Mouse (Mus musculus) heart, embryonic 11.5 days (tissue): ENCODE results near the gene Klhl2. TPM values are rescaled to one million over a fixed set of nuclear protein-coding genes. Genes with fewer than 3 reads are reported as not detected.
A peak's percentile ranks its signal among the peaks of the same experiment; 100 is the strongest.

Source experiments
- ATAC-seq: fragments of 200-750 bp; cut with Nextera tagmentation; replicated peaks from 2 replicates; pipeline ENCODE4 v1.8.0; 2017; ENCODE audit warnings: moderate library complexity; ENCODE audit not compliant: insufficient number of reproducible peaks, low FRiP score, low TSS enrichment
- H3K27ac ChIP-seq: fragments of 300-500 bp; sonication (generic); 2 replicates; pipeline ENCODE4 v1.5.1; 2014; ENCODE audit warnings: mild to moderate bottlenecking, low read depth, low read length
- H3K27me3 ChIP-seq: fragments of 300-500 bp; sonication (generic); 2 replicates; pipeline ENCODE4 v1.6.1; 2014; ENCODE audit warnings: mild to moderate bottlenecking, low read length, mixed read lengths; ENCODE audit not compliant: control insufficient read depth, insufficient read depth
- H3K36me3 ChIP-seq: fragments of 300-500 bp; sonication (generic); 2 replicates; pipeline ENCODE4 v1.6.1; 2014; ENCODE audit warnings: mild to moderate bottlenecking, low read length, moderate library complexity, mixed read lengths; ENCODE audit not compliant: control insufficient read depth, insufficient read depth
- H3K4me1 ChIP-seq: fragments of 300-500 bp; sonication (generic); 2 replicates; pipeline ENCODE4 v1.6.1; 2014; ENCODE audit warnings: low read length; ENCODE audit not compliant: control insufficient read depth, insufficient read depth
- H3K4me2 ChIP-seq: fragments of 300-500 bp; sonication (generic); 2 replicates; pipeline ENCODE4 v1.6.1; 2014; ENCODE audit warnings: mild to moderate bottlenecking, moderate library complexity
- H3K4me3 ChIP-seq: fragments of 300-500 bp; sonication (generic); 2 replicates; pipeline ENCODE4 v1.5.1; 2014; ENCODE audit warnings: low read depth, low read length
- H3K9ac ChIP-seq: fragments of 300-500 bp; sonication (generic); 2 replicates; pipeline ENCODE4 v1.6.1; 2014; ENCODE audit warnings: mild to moderate bottlenecking, low read depth, low read length, moderate library complexity
- H3K9me3 ChIP-seq: fragments of 300-500 bp; sonication (generic); replicated peaks from 2 replicates; pipeline ENCODE4 v1.6.1; 2016; ENCODE audit warnings: low read length; ENCODE audit not compliant: control insufficient read depth
- WGBS: fragments of 180-500 bp; shearing (Covaris S2); extraction: QIAGEN DNeasy Blood & Tissue Kit; methylation state at CpG from one replicate; pipeline ENCODE4 v1.1.7; 2014; ENCODE audit not compliant: insufficient replicate concordance; 5-methylcytosine and 5-hydroxymethylcytosine counted together
- polyA plus RNA-seq: library from polyadenylated mRNA; unstranded; fragments of >200 nt; fragmentation: Nextera tagmentation; extraction: Ambion mirVana; gene quantifications from 2 replicates; pipeline ENCODE4 v1.2.1, GENCODE M21; 2014

Klhl2 gene
- polyA plus RNA-seq, 1 experiment from 2014 or later, result 10.8 TPM

DNA sequence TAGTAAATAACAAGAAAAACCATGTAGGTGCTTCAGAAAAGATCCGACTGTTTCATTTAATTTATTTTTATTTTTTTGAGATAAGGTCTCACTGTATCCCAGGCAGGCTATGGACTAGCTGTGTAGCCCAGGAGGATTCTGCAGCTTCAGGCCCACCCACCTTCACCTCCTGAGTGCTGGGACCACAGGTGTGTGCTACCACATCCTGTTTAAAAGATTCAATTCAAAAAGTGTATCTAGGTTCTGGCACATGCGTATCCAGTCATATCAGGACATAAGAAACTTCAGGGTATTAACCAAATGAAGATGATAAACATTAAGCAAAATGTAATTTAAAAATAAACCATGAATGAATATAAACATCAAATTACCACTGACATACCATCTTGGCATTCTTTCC is 126.6 kb downstream of the Klhl2 start:
- no peak overlapping the region for H3K4me2 ChIP-seq
- H3K27me3 ChIP-seq, result no peaks in the 10 kb centered on the region
- 89% methylated on average over 2 of the region's 2 CpGs for WGBS
- H3K9me3 ChIP-seq, result no peaks in the 10 kb centered on the region
- H3K27ac ChIP-seq, result no peak overlapping the region
- H3K4me3 ChIP-seq, result no peak overlapping the region
- peaks cover 46% of the 10 kb centered on the region for H3K36me3 ChIP-seq
- no peak overlapping the region for H3K9ac ChIP-seq
- no peaks in the 10 kb centered on the region for H3K4me1 ChIP-seq
- no peak for ATAC-seq

DNA sequence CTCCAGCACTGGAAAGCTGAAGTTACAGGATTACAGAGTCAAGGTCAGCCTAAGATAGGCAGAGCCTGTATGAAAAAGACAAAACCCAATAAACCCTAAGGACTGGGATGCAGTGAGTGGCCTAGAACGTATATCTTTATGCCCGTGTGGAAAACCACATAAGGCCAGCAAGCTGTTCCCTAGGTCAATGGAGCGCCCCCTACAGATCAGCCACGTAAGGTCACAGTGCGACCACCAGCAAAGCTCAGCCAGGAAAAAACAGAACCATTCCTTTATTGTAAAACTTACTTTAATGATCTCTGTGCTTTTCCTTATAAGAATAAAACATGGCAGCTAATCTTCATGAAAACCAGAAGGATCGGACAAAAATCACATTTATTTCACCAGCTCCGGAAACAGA is 131.9 kb downstream of the Klhl2 start:
- peaks cover 29% of the 10 kb centered on the region for H3K36me3 ChIP-seq

DNA sequence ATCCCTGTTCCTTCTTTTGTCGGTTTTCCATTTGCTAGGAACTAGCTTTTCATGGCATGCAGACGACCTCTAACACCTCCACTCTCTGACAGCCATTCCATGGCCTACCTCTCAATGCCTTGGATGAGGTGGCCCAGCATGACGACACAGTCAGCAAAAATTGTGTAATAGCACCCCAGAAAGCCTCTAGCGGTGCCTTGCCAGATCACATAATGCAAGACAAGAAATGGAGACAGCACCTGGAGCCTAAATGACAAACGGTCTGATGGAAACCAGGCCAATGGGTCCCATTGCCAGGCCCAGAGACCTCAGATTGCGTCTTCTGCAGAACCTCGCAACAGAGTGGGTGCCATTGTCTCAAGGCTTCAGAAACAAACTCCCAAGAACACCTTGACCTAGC is 137.3 kb downstream of the Klhl2 start:
- no peaks in the 10 kb centered on the region for H3K4me1 ChIP-seq
- no peak overlapping the region for H3K9ac ChIP-seq
- WGBS, result 83% methylated on average over 7 of the region's 7 CpGs
- peaks cover 3% of the 10 kb centered on the region; the same call in 1 of the 2 replicates for H3K36me3 ChIP-seq
- H3K4me2 ChIP-seq, result no peak overlapping the region
- no peak overlapping the region for H3K4me3 ChIP-seq
- no peaks in the 10 kb centered on the region for H3K9me3 ChIP-seq
- no peak overlapping the region for H3K27ac ChIP-seq
- H3K27me3 ChIP-seq, result no peaks in the 10 kb centered on the region
- ATAC-seq, result no peak

More for the DNA sequence above, 131.9 kb downstream of the Klhl2 start:
- 82% methylated on average over 7 of the region's 7 CpGs for WGBS
- Histone ChIP-seq H3K27me3 (no peaks in the 10 kb centered on the region), H3K9ac (no peak overlapping the region), H3K4me3 (no peak overlapping the region), H3K4me1 (no peaks in the 10 kb centered on the region), H3K4me2 (no peak overlapping the region), H3K27ac (no peak overlapping the region), H3K9me3 (no peaks in the 10 kb centered on the region)
- no peak for ATAC-seq

DNA sequence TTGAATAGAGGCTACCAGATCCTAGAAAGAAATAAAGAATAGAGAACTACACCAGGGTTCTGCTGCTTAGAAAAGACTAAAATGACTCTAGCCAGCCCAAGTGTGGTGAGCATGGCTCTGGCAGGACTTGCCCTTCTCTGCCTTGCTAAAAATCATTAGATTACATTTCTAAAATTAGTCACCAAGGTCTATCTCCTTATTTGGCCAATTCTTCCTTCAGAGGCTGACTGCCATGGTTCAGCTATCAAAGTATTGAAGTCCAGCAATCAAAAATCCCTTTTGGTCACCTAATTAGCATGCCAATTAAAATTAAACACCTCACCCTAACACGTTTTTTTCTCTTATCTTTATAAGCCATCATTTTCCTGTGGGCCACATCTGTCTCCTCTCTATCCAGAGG is 138.3 kb downstream of the Klhl2 start:
- 42% methylated on average over 1 of the region's 1 CpGs for WGBS
- Histone ChIP-seq H3K27me3 (no peaks in the 10 kb centered on the region), H3K4me3 (no peak overlapping the region), H3K9me3 (no peaks in the 10 kb centered on the region), H3K4me2 (no peak overlapping the region), H3K4me1 (no peaks in the 10 kb centered on the region), H3K9ac (no peak overlapping the region), H3K27ac (no peak overlapping the region), H3K36me3 (peaks cover 3% of the 10 kb centered on the region; the same call in 1 of the 2 replicates)
- no peak for ATAC-seq

DNA sequence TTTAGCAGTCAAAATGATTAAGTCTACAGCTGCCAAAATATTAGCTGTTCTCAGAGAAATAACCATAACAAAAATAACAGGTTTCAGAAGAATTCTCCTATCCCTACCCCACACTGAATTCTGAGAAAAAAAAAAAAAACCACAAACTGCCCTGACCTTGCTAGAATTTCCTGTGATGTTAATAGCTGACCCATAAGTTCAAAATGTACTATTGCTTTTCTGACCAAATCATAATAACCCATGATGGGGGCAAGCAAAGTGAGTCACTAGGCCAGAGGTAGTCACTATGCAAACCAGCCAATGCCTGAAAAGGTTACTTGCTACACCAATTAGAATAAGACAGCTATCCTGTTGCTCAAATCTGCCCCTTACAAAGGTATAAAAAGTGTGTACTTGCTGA is 142.3 kb downstream of the Klhl2 start:
- H3K4me1 ChIP-seq, result no peaks in the 10 kb centered on the region
- no peak overlapping the region for H3K4me2 ChIP-seq
- H3K9ac ChIP-seq, result no peak overlapping the region
- H3K9me3 ChIP-seq, result no peaks in the 10 kb centered on the region
- H3K27ac ChIP-seq, result no peak overlapping the region
- H3K4me3 ChIP-seq, result no peak overlapping the region
- no peaks in the 10 kb centered on the region for H3K36me3 ChIP-seq
- no peak for ATAC-seq
- no peaks in the 10 kb centered on the region for H3K27me3 ChIP-seq

DNA sequence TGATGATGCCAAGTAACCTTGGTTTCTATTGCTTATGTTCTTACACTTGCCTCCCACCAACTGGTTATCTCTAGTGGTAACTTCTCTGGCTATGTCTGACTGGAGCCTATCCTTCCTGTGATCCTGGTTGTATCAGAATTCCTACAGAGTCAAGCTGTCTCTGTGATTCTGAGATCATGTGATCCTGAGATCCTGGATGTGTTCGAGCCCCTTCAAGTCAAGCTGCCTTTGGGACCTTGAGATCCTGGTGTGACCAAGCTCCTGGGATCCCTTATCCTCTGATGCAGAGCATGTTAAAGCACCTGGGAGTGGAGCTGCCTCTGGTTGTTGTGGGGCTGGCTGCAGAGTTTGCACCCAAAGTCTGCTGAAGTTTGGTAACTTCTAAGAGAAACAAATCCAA is 146.6 kb downstream of the Klhl2 start:
- Histone ChIP-seq H3K36me3 (no peaks in the 10 kb centered on the region), H3K27me3 (no peaks in the 10 kb centered on the region), H3K4me1 (no peaks in the 10 kb centered on the region), H3K27ac (no peak overlapping the region), H3K9ac (no peak overlapping the region), H3K4me2 (no peak overlapping the region), H3K9me3 (no peaks in the 10 kb centered on the region), H3K4me3 (no peak overlapping the region)
- ATAC-seq, result no peak
- WGBS, result 74% methylated on average over 1 of the region's 1 CpGs

DNA sequence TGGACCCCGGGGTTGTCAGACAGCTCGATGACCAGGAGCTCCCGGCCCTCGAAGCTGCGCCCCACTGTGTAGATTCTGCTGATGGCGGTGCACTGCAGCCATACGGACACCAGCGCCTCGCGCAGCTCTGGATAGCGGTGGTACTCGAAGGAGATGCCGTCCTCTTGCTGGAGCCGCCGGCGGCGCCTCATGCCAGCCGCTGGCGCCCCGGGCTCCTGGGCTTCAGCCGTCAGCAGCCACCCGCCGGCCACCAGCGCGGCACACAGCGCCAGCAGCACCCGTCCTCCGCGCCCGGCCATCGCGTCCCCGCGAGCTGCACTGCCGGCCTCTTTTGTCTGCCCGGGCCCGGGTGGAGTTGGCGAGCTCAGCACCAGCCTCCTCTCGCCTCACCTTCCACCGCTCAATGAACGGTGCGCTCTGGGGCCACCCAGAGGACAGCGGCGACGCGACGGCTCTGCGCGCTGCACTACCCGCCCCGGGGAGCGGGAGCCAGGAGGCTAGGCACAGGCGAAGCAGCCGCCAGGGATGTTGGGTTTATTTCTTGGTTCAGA is 157.1 kb downstream of the Klhl2 start, which contains the start of gene Cpe:
Gene Cpe (minus strand): TSS at position 404 of the 551 bp plus-strand sequence.
- Histone ChIP-seq H3K4me2 (peak within 1 kb of the TSS; percentile 83), H3K36me3 (no peaks in the 10 kb centered on the region), H3K9ac (peak within 1 kb of the TSS; percentile 85), H3K4me1 (peaks cover 3% of the 10 kb centered on the region; the same call in 1 of the 2 replicates), H3K27ac (peak within 1 kb of the TSS; percentile 87), H3K9me3 (no peaks in the 10 kb centered on the region), H3K27me3 (no peaks in the 10 kb centered on the region), H3K4me3 (peak within 1 kb of the TSS; percentile 61)
- under 1% methylated on average over 53 of the region's 54 CpGs for WGBS
- ATAC-seq, result peak; percentile 94

DNA sequence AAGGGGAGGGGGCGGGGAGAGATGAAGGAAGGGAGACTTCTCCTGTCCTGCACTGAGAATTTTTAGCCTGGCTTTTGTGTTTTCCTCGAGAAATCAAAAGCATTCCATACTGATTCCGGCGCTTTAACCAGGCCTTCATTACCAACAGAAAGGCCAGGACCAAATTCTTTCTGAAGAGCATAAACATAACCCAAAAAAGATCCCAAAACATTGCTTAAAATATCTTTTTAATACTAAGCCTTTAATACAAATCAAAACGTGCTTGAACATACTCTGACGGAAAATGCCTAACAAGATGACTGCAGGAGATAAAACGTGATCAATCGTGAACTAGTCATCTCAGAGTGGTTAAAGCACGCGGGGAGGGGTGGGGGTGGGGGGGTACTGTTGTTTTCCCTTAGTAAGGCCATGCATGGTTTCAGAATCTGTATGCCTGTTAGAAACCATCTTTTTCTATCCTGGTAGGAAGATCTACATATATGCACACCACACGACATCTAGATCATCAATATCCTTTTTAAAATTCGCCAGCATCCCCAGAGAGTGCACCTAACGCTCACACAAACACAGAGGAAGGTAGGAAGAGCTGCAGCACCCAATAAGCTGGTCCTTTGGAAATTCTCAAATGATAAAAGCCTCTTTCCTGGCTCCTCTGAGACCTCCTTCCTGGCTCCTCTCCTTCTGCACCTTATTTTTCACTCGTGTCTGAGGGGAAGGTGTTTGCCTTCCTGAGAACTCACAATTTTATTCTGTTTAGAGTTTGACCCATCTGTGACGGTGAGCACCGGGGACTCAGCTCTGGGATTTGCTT is 158.0 kb downstream of the Klhl2 start:
- H3K27me3 ChIP-seq, result no peaks in the 10 kb centered on the region
- no peaks in the 10 kb centered on the region for H3K9me3 ChIP-seq
- H3K4me2 ChIP-seq, result peak overlapping the region; percentile 83
- 14% methylated on average over 16 of the region's 16 CpGs for WGBS
- H3K9ac ChIP-seq, result peak overlapping the region; percentile 85
- no peak for ATAC-seq
- no peak overlapping the region for H3K27ac ChIP-seq
- no peaks in the 10 kb centered on the region for H3K36me3 ChIP-seq
- H3K4me3 ChIP-seq, result peak overlapping the region; percentile 61
- peaks cover 3% of the 10 kb centered on the region; the same call in 1 of the 2 replicates for H3K4me1 ChIP-seq

DNA sequence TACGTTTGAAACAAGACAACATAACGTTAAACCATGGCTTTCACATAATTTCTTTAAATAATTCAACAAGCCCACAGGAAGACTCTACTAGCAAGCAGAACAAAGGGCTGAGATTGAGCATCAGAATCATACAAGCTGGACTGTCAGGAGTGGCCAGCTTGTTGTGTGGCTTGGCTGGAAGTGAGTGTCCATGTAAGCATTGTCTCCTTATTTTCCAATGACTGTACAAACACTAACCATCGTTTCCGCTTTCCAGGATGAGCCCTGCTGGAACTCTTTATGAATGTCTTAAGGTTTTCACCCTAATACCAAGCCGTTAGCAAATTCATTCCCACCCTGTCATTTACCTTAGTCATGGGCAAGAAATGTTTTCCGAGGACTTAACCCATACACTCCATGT is 159.0 kb downstream of the Klhl2 start:
- no peak overlapping the region for H3K9ac ChIP-seq
- no peaks in the 10 kb centered on the region for H3K27me3 ChIP-seq
- WGBS, result 78% methylated on average over 6 of the region's 6 CpGs
- no peak overlapping the region for H3K4me2 ChIP-seq
- no peaks in the 10 kb centered on the region for H3K9me3 ChIP-seq
- no peak overlapping the region for H3K4me3 ChIP-seq
- H3K36me3 ChIP-seq, result no peaks in the 10 kb centered on the region
- no peak for ATAC-seq
- peaks cover 3% of the 10 kb centered on the region for H3K4me1 ChIP-seq
- H3K27ac ChIP-seq, result no peak overlapping the region
